Mouse (Mus musculus) kidney, adult 2 months (tissue): ENCODE data around the gene Pmepa1.

Experiments
- CTCF ChIP-seq: fragments of 200-500 bp; conservative IDR thresholded peaks from 2 replicates; pipeline ENCODE4 v1.5.1; 2011; ENCODE audit warnings: low read depth, mild to moderate bottlenecking, control low read depth, low read length, moderate library complexity, mixed read lengths; ENCODE audit not compliant: insufficient read depth, insufficient read length
- POLR2A ChIP-seq: fragments of 200-500 bp; IDR thresholded peaks from one replicate; pipeline ENCODE4 v1.6.1; 2011; ENCODE audit warnings: low read depth, low read length, control low read depth

GRCm38 (mm10) chr2:173271541-173271940 lies 4.8 kb downstream of the Pmepa1 start:
- TF ChIP-seq CTCF (no peak), POLR2A (no peak)
